Mouse (Mus musculus) thymus, postnatal 10 days (tissue): ENCODE measurements around the gene Lbx2.
A peak's percentile ranks its signal among the peaks of the same experiment; 100 is the strongest.

ENCODE experiments used
- DNase-seq, 2 experiments: peaks; one replicate each; pipeline ENCODE4 v3.0.0; 2021; ENCODE audit warnings: low spot score in 2 of 2

The Lbx2 gene

DNA sequence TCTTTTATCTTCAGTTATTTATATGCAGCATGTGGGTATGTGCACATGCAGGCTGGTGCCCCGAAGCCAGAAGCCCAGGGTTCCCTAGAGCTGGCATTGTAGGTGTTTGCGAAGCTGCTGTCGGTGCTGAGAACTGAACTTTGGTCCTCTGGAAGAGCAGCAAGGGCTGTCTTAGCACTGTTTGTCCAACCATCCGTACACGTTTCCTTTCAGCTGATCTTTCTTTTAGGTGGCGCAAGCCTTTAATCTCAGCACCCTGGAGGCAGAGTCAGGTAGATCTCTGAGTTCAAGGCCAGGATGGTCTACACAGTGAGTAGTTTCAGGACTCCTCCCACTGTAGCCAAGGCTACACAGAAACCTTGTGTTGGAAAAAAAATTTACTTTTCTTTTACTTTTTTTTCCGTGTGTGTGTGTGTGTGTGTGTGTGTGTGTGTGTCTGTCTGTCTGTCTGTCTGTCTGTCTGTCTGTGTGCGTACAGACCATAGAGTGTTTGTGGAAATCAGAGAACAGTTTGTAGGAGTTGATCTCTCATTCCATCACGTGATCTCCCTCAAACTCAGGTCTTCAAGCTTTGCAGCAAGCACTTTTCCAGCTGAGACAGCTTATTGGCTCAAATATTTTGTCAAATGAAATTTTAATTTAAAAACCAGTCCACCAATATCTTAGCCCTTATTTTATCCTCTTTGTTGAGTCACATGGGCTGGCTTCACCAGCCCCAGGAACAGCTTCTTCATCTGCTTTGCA is 46.2 kb downstream of the Lbx2 start:
- no peak for DNase-seq

DNA sequence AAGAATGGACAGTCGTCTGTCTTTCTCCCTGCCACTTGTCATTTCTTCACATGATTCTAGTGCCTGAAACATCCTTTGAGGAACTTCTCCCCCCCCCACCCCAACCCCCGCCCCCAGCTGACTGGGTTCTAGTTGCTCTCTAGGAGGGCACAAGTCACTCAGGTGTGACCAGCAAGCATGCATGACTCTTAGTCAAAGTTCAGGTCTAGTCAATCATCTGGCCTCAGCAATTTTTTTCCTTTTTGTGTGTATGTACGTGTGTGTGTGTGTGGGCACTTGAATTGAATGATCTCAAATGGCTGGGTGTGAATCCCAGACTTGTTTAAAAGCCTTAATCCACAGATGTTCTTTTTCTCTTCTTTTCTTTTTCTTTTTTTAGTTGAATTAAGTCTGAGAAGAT is 48.1 kb downstream of the Lbx2 start:
- DNase-seq: no peak

DNA sequence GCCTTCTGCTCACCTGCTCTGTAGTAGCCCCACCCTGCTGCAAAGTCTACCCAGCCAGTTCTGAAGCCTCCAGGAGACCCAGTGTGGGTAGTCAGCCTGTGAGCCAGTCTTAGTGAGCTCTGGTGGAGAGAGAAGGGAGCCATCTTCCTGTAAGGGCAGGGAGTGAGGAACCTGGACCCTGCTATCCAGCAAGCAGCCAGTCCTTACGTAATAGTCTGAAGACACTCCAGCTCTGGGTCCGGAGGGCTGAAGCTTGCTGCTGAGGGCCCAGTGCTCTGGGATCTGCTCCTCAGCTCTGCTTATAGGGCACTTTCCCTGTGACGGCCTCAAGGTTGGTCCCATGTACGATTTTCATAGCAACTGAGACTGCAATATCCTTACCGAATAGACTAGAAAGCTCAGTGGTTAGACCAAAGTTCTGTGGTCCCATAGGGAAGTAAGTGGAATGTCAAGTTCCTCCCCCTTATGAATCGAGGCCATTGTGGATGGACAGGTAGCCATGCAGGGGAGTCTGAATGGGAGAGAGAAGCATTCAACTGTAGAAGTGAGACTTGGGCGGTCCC is 48.9 kb downstream of the Lbx2 start, which contains the start of gene Rtkn:
Gene Rtkn, plus strand, starts transcription at position 513 of the 563 bp plus-strand sequence.
- DNase-seq: no peak

DNA sequence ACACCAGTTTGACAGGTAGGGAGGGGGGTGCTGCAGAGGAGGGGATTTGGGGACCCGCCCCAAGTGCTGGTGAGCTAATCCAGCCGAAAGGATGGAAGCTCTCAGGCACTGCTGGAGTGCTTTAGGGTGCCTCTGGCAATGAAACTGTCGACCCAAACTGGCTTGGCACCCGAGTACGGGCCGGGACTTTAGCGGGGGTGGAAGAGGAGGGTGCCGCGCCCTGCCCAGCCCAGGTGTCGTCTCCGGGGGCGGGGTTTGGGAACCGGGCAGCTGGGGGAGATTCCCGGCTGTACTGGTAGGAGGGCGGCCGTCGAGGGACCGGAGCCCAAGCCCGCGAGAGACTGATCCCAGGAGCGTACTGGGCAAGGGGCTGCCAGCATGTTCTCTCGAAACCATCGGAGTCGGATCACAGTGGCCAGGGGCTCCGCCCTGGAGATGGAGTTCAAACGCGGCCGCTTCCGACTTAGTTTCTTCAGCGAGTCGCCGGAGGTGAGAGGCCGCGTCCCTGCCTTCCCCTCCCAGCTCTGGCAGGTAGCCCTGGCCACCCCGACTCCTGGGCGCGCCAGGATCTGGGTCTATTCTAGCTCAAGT is 49.5 kb downstream of the Lbx2 start:
- DNase-seq: no peak

DNA sequence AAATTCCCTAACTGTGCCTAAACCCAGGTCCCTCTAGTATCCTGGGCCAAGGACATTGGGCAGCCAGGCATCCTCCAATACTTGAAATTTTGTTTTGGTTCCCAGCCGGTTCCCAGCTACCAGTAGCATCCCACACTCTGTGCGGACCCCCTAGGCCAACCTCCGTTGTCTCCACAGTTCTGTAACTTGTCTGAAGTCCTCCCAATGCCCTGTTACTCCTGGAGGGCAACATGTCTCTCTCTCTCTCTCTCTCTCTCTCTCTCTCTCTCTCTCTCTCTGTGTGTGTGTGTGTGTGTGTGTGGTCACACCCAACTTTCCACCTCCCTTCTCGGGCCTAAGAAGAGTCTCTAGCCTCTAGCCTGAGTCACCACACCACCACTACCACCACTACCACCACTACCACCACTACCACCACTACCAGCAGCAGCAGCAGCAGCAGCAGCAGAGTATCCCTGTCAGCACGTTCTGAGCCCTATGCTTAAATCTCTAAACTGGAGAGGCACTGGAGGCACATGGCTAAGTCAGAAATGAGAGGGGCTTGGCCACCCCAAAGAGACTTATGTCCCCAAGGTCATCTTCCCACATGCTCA is 50.2 kb downstream of the Lbx2 start:
- DNase-seq: no peak

DNA sequence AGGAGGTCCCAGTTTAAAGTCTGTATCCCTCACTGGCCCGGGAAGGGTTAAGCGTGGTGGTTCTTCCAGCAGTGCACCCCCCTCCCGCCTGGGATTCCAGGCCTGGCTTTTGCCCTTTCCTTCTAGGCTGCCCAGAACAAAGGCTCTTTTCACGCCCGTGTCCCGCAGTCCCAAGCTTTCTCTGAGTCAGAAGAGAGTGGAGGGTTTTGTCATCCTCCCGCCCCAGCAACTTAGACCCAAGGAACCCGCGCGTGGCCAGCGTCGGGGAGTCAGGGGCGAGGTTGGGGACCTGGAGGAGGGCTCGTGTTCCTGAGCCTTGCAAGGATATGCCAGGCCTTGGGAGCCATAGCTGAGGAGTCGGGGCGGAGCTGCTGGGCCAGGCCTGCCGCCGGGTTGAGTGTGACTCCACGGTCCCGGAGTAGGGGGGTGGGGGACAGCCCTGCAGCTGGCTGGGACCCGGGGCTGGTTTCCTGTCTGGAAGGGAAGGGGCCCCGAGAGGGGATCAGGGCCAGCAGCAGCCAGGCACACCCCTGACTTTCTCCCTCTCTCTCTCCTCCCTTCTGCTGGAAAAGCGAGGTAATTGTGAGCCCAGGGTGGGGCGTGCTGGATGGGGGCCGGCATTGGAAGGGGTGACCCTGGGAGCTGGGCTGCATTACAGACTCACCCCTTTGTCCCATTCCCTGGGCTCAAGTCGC is 50.9 kb downstream of the Lbx2 start:
- peak; percentile 71 to 80 for DNase-seq

DNA sequence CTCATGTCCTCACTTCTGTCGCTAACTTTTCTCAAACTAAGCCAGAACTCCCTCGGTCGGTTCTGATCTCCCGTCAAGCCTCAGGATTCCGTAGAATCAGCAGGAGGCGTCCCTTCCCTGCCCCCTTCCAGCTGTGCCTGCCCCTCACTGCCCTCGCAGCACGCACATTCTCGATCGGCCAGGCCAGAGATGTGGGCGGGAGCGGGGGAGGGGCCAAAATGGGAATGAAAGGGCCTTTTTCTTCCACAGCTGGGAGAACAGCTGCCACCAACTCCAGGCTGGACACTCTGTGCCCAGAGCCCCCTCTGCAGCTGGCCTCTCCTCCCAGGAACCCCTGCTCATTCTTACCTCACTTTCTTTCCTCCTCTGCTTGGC is 51.4 kb downstream of the Lbx2 start:
- DNase-seq: no peak
